Mouse (Mus musculus): ENCODE data around the gene Ebf3.

DNA sequence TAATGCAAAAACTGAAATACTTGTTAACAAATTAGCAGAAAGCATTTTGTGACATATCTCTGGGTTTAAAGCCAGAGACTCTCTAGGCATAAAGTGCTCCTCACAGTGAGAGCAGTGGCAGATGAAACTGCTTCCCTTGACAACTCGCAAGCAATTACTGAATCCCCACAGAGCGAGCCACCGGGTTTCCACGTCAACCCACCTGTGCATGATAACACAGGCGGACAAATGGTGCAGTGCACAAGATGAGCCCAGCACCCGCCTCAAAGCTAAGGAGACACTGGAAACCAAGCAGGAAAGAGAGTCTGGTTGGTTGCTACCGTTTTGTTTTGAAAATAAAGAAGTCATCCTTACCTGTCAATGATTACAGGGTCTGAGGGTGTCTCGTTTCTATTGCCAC, 7.1 kb downstream of the Ebf3 start:
- TF ChIP-seq EP300 (IDR thresholded peaks at IDR 0.05; ENCODE audit: insufficient read depth, low read depth, low read length): no peak
- no peak for TF ChIP-seq POLR2A (IDR thresholded peaks at IDR 0.05; ENCODE audit: insufficient read depth, low read length)

Data from ES-Bruce4 (cell line).